ENCODE assay signal across 32 mouse cellular contexts in the genomic region with DNA sequence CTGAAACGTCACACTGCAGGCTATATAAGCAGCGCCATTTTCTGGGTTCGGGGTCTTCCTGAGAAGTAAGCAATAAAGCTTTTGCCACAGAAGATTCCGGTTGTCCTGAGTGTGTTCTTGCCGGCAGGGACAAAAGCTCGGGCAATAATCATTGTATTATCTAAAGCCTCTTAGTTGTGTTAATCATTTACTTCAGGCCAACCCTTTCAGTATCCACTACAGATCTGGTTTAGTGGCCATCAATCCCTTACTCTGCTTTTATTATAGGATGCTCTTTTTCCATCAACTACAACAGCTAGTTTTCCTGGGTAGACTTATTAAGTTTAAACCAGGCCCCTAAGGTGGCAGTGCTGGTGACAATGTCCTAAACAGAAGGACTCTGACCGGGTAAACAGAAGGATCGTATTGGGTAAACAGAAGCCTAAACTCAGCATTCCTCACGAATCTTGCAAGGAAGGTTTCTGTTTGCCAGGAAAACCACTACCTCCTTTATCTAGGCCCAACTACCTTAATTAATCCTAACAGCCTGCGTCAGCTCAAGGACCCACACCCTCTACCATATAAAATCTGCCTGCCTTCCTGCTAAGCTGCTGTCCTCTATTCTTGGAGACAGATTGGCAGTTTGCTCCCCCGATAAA. TPM values are rescaled to one million over a fixed set of nuclear protein-coding genes. Genes with fewer than 3 reads are reported as not detected.
DNase-seq lines count a peak whose midpoint lies in the region; ATAC-seq and TF ChIP-seq lines count a peak whose summit lies in the region.
"Had no signal": no experiment of that assay in that cellular context is flagged by ENCODE, and none has a peak within 500 bp of the region (broad histone marks: within the 10 kb centered on the region; RNA-seq: fewer than 3 reads in every experiment).

No protein-coding gene starts in this region.

- H3K27ac ChIP-seq in liver, adult 2 months (replicated peaks; ENCODE audit: insufficient read depth, low read depth, low read length), result no peak overlapping the region
- H3K27ac ChIP-seq in liver, postnatal 0 days (ENCODE audit: low read depth), result no peak overlapping the region
- H3K27ac ChIP-seq in small intestine, adult 2 months (ENCODE audit: insufficient read depth, low read depth, low read length), result peak overlapping the region; percentile 54; the same call in 1 of the 2 replicates
- H3K27ac ChIP-seq in stomach, embryonic 16.5 days (ENCODE audit: low read length), result peak overlapping the region; percentile 46; the same call in 1 of the 2 replicates
- H3K27ac ChIP-seq in hindbrain, embryonic 16.5 days (ENCODE audit: low read depth, low read length), result no peak overlapping the region
- H3K27ac ChIP-seq: embryonic facial prominence, embryonic 12.5 days; embryonic facial prominence, embryonic 15.5 days; heart, embryonic 15.5 days; hindbrain, embryonic 10.5 days; hindbrain, embryonic 13.5 days had no signal

- WGBS in liver, adult 2 months, result 39% methylated on average over 11 of the region's 11 CpGs
- WGBS in liver, postnatal 0 days (ENCODE audit: insufficient replicate concordance), result 61% methylated on average over 11 of the region's 11 CpGs
- 22% methylated on average over 11 of the region's 11 CpGs for WGBS in small intestine, adult 2 months
- WGBS in stomach, embryonic 16.5 days, result 50% methylated on average over 11 of the region's 11 CpGs
- WGBS in hindbrain, embryonic 16.5 days, result 81% methylated on average over 11 of the region's 11 CpGs

- no peak for ATAC-seq in liver, postnatal 0 days
- peak; percentile 61 for ATAC-seq in stomach, embryonic 16.5 days (ENCODE audit: insufficient read depth, low FRiP score)
- no peak for ATAC-seq in hindbrain, embryonic 16.5 days
- ATAC-seq: forebrain, embryonic 14.5 days; forebrain, postnatal 0 days; Patski had no signal

- H3K4me3 ChIP-seq in liver, adult 2 months (ENCODE audit: insufficient read depth, low read depth, low read length), result no peak overlapping the region
- no peak overlapping the region for H3K4me3 ChIP-seq in liver, postnatal 0 days (ENCODE audit: low read depth, low read length)
- no peak overlapping the region; the same call in 1 of the 2 replicates for H3K4me3 ChIP-seq in small intestine, adult 2 months (ENCODE audit: low read depth, low read length)
- no peak overlapping the region for H3K4me3 ChIP-seq in stomach, embryonic 16.5 days (replicated peaks; ENCODE audit: low read length)
- no peak overlapping the region for H3K4me3 ChIP-seq in hindbrain, embryonic 16.5 days (ENCODE audit: low read length)
- H3K4me3 ChIP-seq: embryonic facial prominence, embryonic 12.5 days; embryonic facial prominence, embryonic 15.5 days; heart, embryonic 12.5 days; heart, embryonic 15.5 days; hindbrain, embryonic 10.5 days; hindbrain, embryonic 13.5 days had no signal

- no peaks in the 10 kb centered on the region for H3K9me3 ChIP-seq in liver, postnatal 0 days (ENCODE audit: low read length)
- no peaks in the 10 kb centered on the region for H3K9me3 ChIP-seq in stomach, embryonic 16.5 days (replicated peaks; ENCODE audit: control insufficient read depth, low read length)
- no peaks in the 10 kb centered on the region for H3K9me3 ChIP-seq in hindbrain, embryonic 16.5 days (ENCODE audit: control insufficient read depth, low read length)
- H3K9me3 ChIP-seq: embryonic facial prominence, embryonic 12.5 days; embryonic facial prominence, embryonic 15.5 days; G1E; heart, embryonic 12.5 days; heart, embryonic 15.5 days; hindbrain, embryonic 10.5 days; hindbrain, embryonic 13.5 days had no signal

- H3K4me2 ChIP-seq in liver, postnatal 0 days (ENCODE audit: low read depth, low read length), result no peak overlapping the region; the same call in 1 of the 2 replicates
- no peak overlapping the region for H3K4me2 ChIP-seq in stomach, embryonic 16.5 days (ENCODE audit: low read depth, low read length)
- H3K4me2 ChIP-seq in hindbrain, embryonic 16.5 days (ENCODE audit: low read length), result no peak overlapping the region
- H3K4me2 ChIP-seq: embryonic facial prominence, embryonic 12.5 days; embryonic facial prominence, embryonic 15.5 days; heart, embryonic 12.5 days; heart, embryonic 15.5 days; hindbrain, embryonic 13.5 days had no signal

- DNase-seq in liver, adult 2 months (ENCODE audit: extremely low read depth, low read depth, low spot score), result peak; percentile 71
- DNase-seq in liver, postnatal 0 days, result no peak
- DNase-seq in kidney, adult 18-20 months, result no peak
- no peak for DNase-seq in thymus, adult 18-20 months
- no peak for DNase-seq in thymus, postnatal 0 days (ENCODE audit: low spot score)
- DNase-seq: adrenal gland, postnatal 10 days; adrenal gland, postnatal 36 days; cerebellum, adult 2 months; cerebellum, adult 9-11 months; cerebellum, postnatal 25 days; forebrain, postnatal 0 days; gastrocnemius, postnatal 25 days; heart, adult 18-20 months; heart, postnatal 36 days had no signal

- H3K27me3 ChIP-seq in liver, adult 2 months (ENCODE audit: control insufficient read depth, insufficient read depth, low read length), result no peaks in the 10 kb centered on the region
- no peaks in the 10 kb centered on the region for H3K27me3 ChIP-seq in liver, postnatal 0 days (ENCODE audit: insufficient read depth, low read length)
- no peaks in the 10 kb centered on the region for H3K27me3 ChIP-seq in small intestine, adult 2 months (ENCODE audit: control insufficient read depth, insufficient read depth, low read length)
- H3K27me3 ChIP-seq in stomach, embryonic 16.5 days (ENCODE audit: control insufficient read depth, insufficient read depth, low read length), result no peaks in the 10 kb centered on the region
- no peaks in the 10 kb centered on the region for H3K27me3 ChIP-seq in hindbrain, embryonic 16.5 days (replicated peaks; ENCODE audit: control insufficient read depth, insufficient read depth, low read length)
- H3K27me3 ChIP-seq: CH12.LX; embryonic facial prominence, embryonic 12.5 days; embryonic facial prominence, embryonic 15.5 days; heart, embryonic 12.5 days; heart, embryonic 15.5 days; hindbrain, embryonic 13.5 days; Patski had no signal

- no peak for TF ChIP-seq CTCF in liver, adult 2 months (IDR thresholded peaks at IDR 0.05; ENCODE audit: low read depth, low read length)
- TF ChIP-seq CTCF in liver, postnatal 0 days (IDR thresholded peaks at IDR 0.05; ENCODE audit: low read depth), result no peak
- no peak for TF ChIP-seq CTCF in small intestine, adult 2 months (IDR thresholded peaks at IDR 0.05; ENCODE audit: extremely low read depth, insufficient read length, insufficient replicate concordance, low read depth, low read length)

- no peaks in the 10 kb centered on the region for H3K36me3 ChIP-seq in liver, adult 2 months (ENCODE audit: control insufficient read depth, insufficient read depth, low read length)
- no peaks in the 10 kb centered on the region for H3K36me3 ChIP-seq in liver, postnatal 0 days (replicated peaks; ENCODE audit: insufficient read depth, low read length)
- H3K36me3 ChIP-seq in small intestine, adult 2 months (ENCODE audit: control insufficient read depth, insufficient read depth, low read length), result no peaks in the 10 kb centered on the region
- no peaks in the 10 kb centered on the region for H3K36me3 ChIP-seq in stomach, embryonic 16.5 days (ENCODE audit: control insufficient read depth, insufficient read depth, low read length)
- H3K36me3 ChIP-seq in hindbrain, embryonic 16.5 days (ENCODE audit: control insufficient read depth, insufficient read depth, low read length), result no peaks in the 10 kb centered on the region
- H3K36me3 ChIP-seq: embryonic facial prominence, embryonic 12.5 days; embryonic facial prominence, embryonic 15.5 days; heart, embryonic 12.5 days; heart, embryonic 15.5 days; hindbrain, embryonic 10.5 days; hindbrain, embryonic 13.5 days had no signal

- no peak overlapping the region for H3K9ac ChIP-seq in liver, adult 2 months (ENCODE audit: low read depth, low read length)
- no peak overlapping the region for H3K9ac ChIP-seq in liver, postnatal 0 days (replicated peaks)
- no peak overlapping the region for H3K9ac ChIP-seq in stomach, embryonic 16.5 days (ENCODE audit: low read length)
- H3K9ac ChIP-seq in hindbrain, embryonic 16.5 days (ENCODE audit: low read depth, low read length), result no peak overlapping the region
- H3K9ac ChIP-seq: embryonic facial prominence, embryonic 12.5 days; embryonic facial prominence, embryonic 15.5 days; forebrain, postnatal 0 days; heart, embryonic 12.5 days; heart, embryonic 15.5 days; hindbrain, embryonic 13.5 days had no signal

- TF ChIP-seq EP300 in liver, postnatal 0 days (IDR thresholded peaks at IDR 0.05; ENCODE audit: low read depth), result no peak

- H3K4me1 ChIP-seq in liver, adult 2 months (ENCODE audit: control insufficient read depth, insufficient read depth, low read length), result peaks cover 4% of the 10 kb centered on the region
- peaks cover 3% of the 10 kb centered on the region; the same call in 1 of the 2 replicates for H3K4me1 ChIP-seq in liver, postnatal 0 days (ENCODE audit: insufficient read depth)
- H3K4me1 ChIP-seq in small intestine, adult 2 months (ENCODE audit: control insufficient read depth, insufficient read depth, insufficient read length, low read length), result peaks cover 4% of the 10 kb centered on the region
- H3K4me1 ChIP-seq in stomach, embryonic 16.5 days (ENCODE audit: control insufficient read depth, insufficient read depth, low read length), result no peaks in the 10 kb centered on the region
- no peaks in the 10 kb centered on the region for H3K4me1 ChIP-seq in hindbrain, embryonic 16.5 days (ENCODE audit: control insufficient read depth, insufficient read depth, low read depth, low read length)
- H3K4me1 ChIP-seq: embryonic facial prominence, embryonic 12.5 days; embryonic facial prominence, embryonic 15.5 days; heart, embryonic 12.5 days; heart, embryonic 15.5 days; hindbrain, embryonic 10.5 days; hindbrain, embryonic 13.5 days had no signal

- no peaks in the 10 kb centered on the region for H3K79me2 ChIP-seq in liver, adult 2 months (ENCODE audit: control insufficient read depth, insufficient read depth, low read length)

- TF ChIP-seq POLR2A in liver, adult 2 months (IDR thresholded peaks at IDR 0.05; ENCODE audit: extremely low read depth, insufficient read depth, low read length), result no peak
- no peak for TF ChIP-seq POLR2A in small intestine, adult 2 months (IDR thresholded peaks at IDR 0.05; ENCODE audit: low read depth, low read length)

RNA-seq across cellular contexts. Expression of a gene that starts 24.1 kb away (rescaled TPM):
- 1.1 and 1.2 TPM in 2 replicates for total RNA-seq in liver, adult 2 months (2014; rRNA removed)
- 1.2 and 1.5 TPM in 2 replicates for polyA plus RNA-seq in liver, adult 2 months (2012; rRNA removed)
- 0.02 and 0.04 TPM in 2 replicates for polyA plus RNA-seq in liver, postnatal 0 days (2015; fragmentation: Nextera tagmentation; extraction: Ambion mirVana)
- polyA plus RNA-seq in small intestine, adult 2 months (2012; rRNA removed), result 12.2 and 15.8 TPM in 2 replicates
- polyA plus RNA-seq in stomach, embryonic 16.5 days (2015; fragmentation: Nextera tagmentation; extraction: Ambion mirVana), result 0.68 and 0.77 TPM in 2 replicates
- 0.20 and 0.24 TPM in 2 replicates for polyA plus RNA-seq in hindbrain, embryonic 16.5 days (2015; fragmentation: Nextera tagmentation; extraction: Ambion mirVana)
- polyA plus RNA-seq in thymus, postnatal 0 days (2015; fragmentation: Nextera tagmentation; extraction: Ambion mirVana), result 0.10 and 0.13 TPM in 2 replicates
- total RNA-seq: common myeloid progenitor, adult 5-6 weeks; G1E had no signal
- polyA plus RNA-seq: forebrain, embryonic 11.5 days; forebrain, embryonic 14.5 days; G1E had no signal

RNA-seq across cellular contexts. Expression of a gene that starts 24.3 kb away (rescaled TPM):
- total RNA-seq in liver, adult 2 months (2014; rRNA removed), result not detected in 2 replicates
- not detected in 2 replicates for polyA plus RNA-seq in liver, adult 2 months (2012; rRNA removed)
- not detected in 2 replicates for polyA plus RNA-seq in liver, postnatal 0 days (2015; fragmentation: Nextera tagmentation; extraction: Ambion mirVana)
- 0.29 TPM in 1 of 2 replicates, not detected in the other for polyA plus RNA-seq in small intestine, adult 2 months (2012; rRNA removed)
- polyA plus RNA-seq in stomach, embryonic 16.5 days (2015; fragmentation: Nextera tagmentation; extraction: Ambion mirVana), result not detected in 2 replicates
- polyA plus RNA-seq in hindbrain, embryonic 16.5 days (2015; fragmentation: Nextera tagmentation; extraction: Ambion mirVana), result 0.14 TPM in 1 of 2 replicates, not detected in the other
- 0.13 TPM in 1 of 2 replicates, not detected in the other for polyA plus RNA-seq in thymus, postnatal 0 days (2015; fragmentation: Nextera tagmentation; extraction: Ambion mirVana)
- total RNA-seq: CH12.LX; common myeloid progenitor, adult 5-6 weeks; forebrain, postnatal 0 days; G1E; gastrocnemius, adult 8-10 months; heart, adult 18-20 months; heart, postnatal 10 days; heart, postnatal 36 days had no signal
- polyA plus RNA-seq: forebrain, embryonic 11.5 days; forebrain, embryonic 14.5 days; forebrain, postnatal 0 days; G1E; gonadal fat pad, adult 2 months; hindbrain, embryonic 10.5 days; hindbrain, embryonic 13.5 days had no signal

RNA-seq across cellular contexts. Expression of a gene that starts 45.5 kb away (rescaled TPM):
- total RNA-seq in liver, adult 2 months (2014; rRNA removed), result 20.8 and 24.2 TPM in 2 replicates
- 1.7 and 2.2 TPM in 2 replicates for polyA plus RNA-seq in liver, adult 2 months (2012; rRNA removed)
- 12.6 and 16.9 TPM in 2 replicates for polyA plus RNA-seq in liver, postnatal 0 days (2015; fragmentation: Nextera tagmentation; extraction: Ambion mirVana)
- 0.48 and 1.1 TPM in 2 replicates for polyA plus RNA-seq in small intestine, adult 2 months (2012; rRNA removed)
- polyA plus RNA-seq in stomach, embryonic 16.5 days (2015; fragmentation: Nextera tagmentation; extraction: Ambion mirVana), result 37.5 and 39.4 TPM in 2 replicates
- polyA plus RNA-seq in hindbrain, embryonic 16.5 days (2015; fragmentation: Nextera tagmentation; extraction: Ambion mirVana), result 26.3 and 29.0 TPM in 2 replicates
- polyA plus RNA-seq in thymus, postnatal 0 days (2015; fragmentation: Nextera tagmentation; extraction: Ambion mirVana), result 61.2 and 78.3 TPM in 2 replicates

RNA-seq across cellular contexts. Expression of a gene that starts 45.8 kb away (rescaled TPM):
- total RNA-seq in liver, adult 2 months (2014; rRNA removed), result 4.5 and 5.0 TPM in 2 replicates
- 1.0 and 1.5 TPM in 2 replicates for polyA plus RNA-seq in liver, adult 2 months (2012; rRNA removed)
- 7.7 and 9.2 TPM in 2 replicates for polyA plus RNA-seq in liver, postnatal 0 days (2015; fragmentation: Nextera tagmentation; extraction: Ambion mirVana)
- 0.48 and 0.58 TPM in 2 replicates for polyA plus RNA-seq in small intestine, adult 2 months (2012; rRNA removed)
- 19.3 and 20.8 TPM in 2 replicates for polyA plus RNA-seq in stomach, embryonic 16.5 days (2015; fragmentation: Nextera tagmentation; extraction: Ambion mirVana)
- polyA plus RNA-seq in hindbrain, embryonic 16.5 days (2015; fragmentation: Nextera tagmentation; extraction: Ambion mirVana), result 11.7 and 12.1 TPM in 2 replicates
- polyA plus RNA-seq in thymus, postnatal 0 days (2015; fragmentation: Nextera tagmentation; extraction: Ambion mirVana), result 18.2 and 20.7 TPM in 2 replicates

Comparison
In these comparisons a context has a peak if more than half of its experiments do, and no peak if none do; other contexts are left out.
1. H3K27ac ChIP-seq: peak in small intestine, adult 2 months (single experiment) and stomach, embryonic 16.5 days (single experiment); none in liver, adult 2 months (single experiment), liver, postnatal 0 days (single experiment) and hindbrain, embryonic 16.5 days (single experiment).